Mouse (Mus musculus) thymus, adult 2 months (tissue): ENCODE measurements around the gene Mgat4e.

ENCODE experiments used
- CTCF ChIP-seq: fragments of 200-500 bp; IDR thresholded peaks from 2 replicates; pipeline ENCODE4 v1.5.1; 2012; ENCODE audit warnings: mild to moderate bottlenecking, control low read depth, low read length, moderate library complexity, borderline replicate concordance; ENCODE audit not compliant: control insufficient read depth, poor library complexity, insufficient read depth; ENCODE audit errors: extremely low read depth
- POLR2A ChIP-seq: fragments of 200-500 bp; IDR thresholded peaks from 2 replicates; pipeline ENCODE4 v1.6.1; 2012; ENCODE audit warnings: mild to moderate bottlenecking, low read length, control low read depth, moderate library complexity; ENCODE audit not compliant: control insufficient read depth, poor library complexity, insufficient read depth; ENCODE audit errors: extremely low read depth

DNA sequence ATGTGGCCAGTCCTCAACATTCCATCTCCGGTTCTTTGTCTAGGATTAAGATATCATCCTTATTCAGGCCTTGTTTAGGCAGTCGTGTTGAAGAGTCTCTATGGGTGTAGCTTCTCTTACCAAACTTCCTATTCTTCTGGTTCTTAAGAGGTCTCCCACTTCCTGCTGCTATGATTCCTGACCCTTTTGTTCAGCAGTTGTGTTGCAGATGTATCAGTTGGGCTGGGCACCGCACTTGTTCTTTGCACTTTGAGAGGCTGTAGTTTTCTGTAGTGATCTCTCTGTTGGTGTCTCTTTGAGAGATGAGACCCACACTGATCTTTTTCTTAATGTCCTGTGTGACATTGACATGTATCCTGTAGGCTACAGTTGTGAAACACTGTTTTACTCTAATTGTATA is 21.1 kb upstream of the Mgat4e start:
- no peak for TF ChIP-seq POLR2A
- TF ChIP-seq CTCF, result no peak
